Mouse (Mus musculus) ES-Bruce4 (cell line): Measurements from ENCODE around the gene Irs2. TPM values are rescaled to one million over a fixed set of nuclear protein-coding genes. Genes with fewer than 3 reads are reported as not detected.

Source experiments
- H3K27ac ChIP-seq: 2 replicates; pipeline ENCODE4 v1.5.1; 2012; ENCODE audit warnings: low read length, inconsistent platforms; ENCODE audit not compliant: insufficient read depth
- H3K27me3 ChIP-seq: 2 replicates; pipeline ENCODE4 v1.6.1; 2012; ENCODE audit warnings: mild to moderate bottlenecking, low read length, inconsistent platforms; ENCODE audit not compliant: control insufficient read depth, poor library complexity, insufficient read depth, severe bottlenecking
- H3K36me3 ChIP-seq: 2 replicates; pipeline ENCODE4 v1.6.1; 2012; ENCODE audit warnings: inconsistent platforms, mild to moderate bottlenecking, low read length, moderate library complexity; ENCODE audit not compliant: control insufficient read depth, poor library complexity, insufficient read depth, severe bottlenecking
- H3K4me1 ChIP-seq: one replicate; pipeline ENCODE4 v1.8.1; 2011; ENCODE audit warnings: low read length; ENCODE audit not compliant: control insufficient read depth, insufficient read depth
- H3K4me3 ChIP-seq: 2 replicates; pipeline ENCODE4 v1.5.1; 2011; ENCODE audit warnings: low read depth, mild to moderate bottlenecking, low read length
- H3K9ac ChIP-seq: 2 replicates; pipeline ENCODE4 v1.6.1; 2012; ENCODE audit warnings: low read depth, mild to moderate bottlenecking, inconsistent platforms; ENCODE audit not compliant: poor library complexity, severe bottlenecking
- H3K9me3 ChIP-seq: replicated peaks from 2 replicates; pipeline ENCODE4 v1.6.1; 2012; ENCODE audit warnings: mild to moderate bottlenecking, low read length, inconsistent platforms; ENCODE audit not compliant: control insufficient read depth, poor library complexity, insufficient read depth, severe bottlenecking
- CTCF ChIP-seq: IDR thresholded peaks from one replicate; pipeline ENCODE4 v1.8.1; 2011; ENCODE audit warnings: low read depth, low read length
- EP300 ChIP-seq: IDR thresholded peaks from 2 replicates; pipeline ENCODE4 v1.6.1; 2011; ENCODE audit warnings: low read depth, low read length; ENCODE audit not compliant: insufficient read depth
- POLR2A ChIP-seq: IDR thresholded peaks from one replicate; pipeline ENCODE4 v1.8.1; 2011; ENCODE audit warnings: low read length; ENCODE audit not compliant: insufficient read depth
- polyA plus RNA-seq: library from polyadenylated mRNA; stranded (reverse); fragments of >200 nt; gene quantifications from 2 replicates; pipeline ENCODE4 v1.2.4, GENCODE M21; 2011; ENCODE audit warnings: low read depth; ENCODE audit not compliant: missing spikeins, insufficient read depth, insufficient read length

Irs2 gene
- polyA plus RNA-seq, 1 experiment: 72.3 TPM

DNA sequence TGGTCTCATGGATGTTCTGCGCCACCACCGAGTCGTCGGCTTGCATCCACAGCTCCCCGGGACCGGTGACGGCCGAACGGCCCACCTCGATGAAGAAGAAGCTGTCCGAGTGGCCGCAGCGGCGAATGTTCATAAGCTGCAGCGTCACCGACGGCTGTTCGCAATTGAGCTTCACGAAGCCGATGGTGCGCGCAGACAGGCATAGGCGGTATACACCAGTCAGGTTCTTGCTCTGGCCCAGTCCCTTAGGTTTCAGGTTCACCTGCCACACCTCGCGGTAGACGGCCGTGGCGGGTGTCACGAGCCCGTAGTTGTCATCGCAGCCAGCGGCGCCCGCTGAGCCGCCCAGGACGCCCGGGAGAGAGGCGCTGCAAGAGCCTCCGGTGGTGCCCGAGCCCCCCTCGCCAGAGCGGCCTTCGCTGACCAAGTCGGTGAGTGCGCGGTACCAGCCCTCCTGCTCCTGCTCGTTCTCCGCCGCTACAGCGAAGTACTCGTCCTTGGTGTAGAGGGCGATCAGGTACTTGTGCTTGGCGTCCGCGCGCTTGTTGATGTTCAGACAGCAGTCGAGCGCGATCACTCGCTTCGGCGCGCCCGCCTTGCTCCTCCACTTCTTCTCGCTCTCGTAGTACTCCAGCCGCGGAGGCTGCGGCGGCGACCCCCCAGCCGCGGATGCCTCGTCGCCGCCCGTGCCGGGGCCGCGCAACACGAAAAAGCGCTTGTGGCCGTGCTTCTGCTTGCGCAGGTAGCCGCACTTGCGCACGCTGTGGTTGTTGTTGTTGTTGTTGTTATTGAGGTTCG lies 478 bp downstream of the Irs2 start:
- Histone ChIP-seq H3K4me3 (peak overlapping the region; percentile 72), H3K27ac (no peak overlapping the region), H3K27me3 (no peaks in the 10 kb centered on the region), H3K4me1 (no peaks in the 10 kb centered on the region), H3K9ac (peak overlapping the region; percentile 90), H3K36me3 (no peaks in the 10 kb centered on the region), H3K9me3 (no peaks in the 10 kb centered on the region)
- TF ChIP-seq POLR2A (no peak), CTCF (no peak), EP300 (no peak)

DNA sequence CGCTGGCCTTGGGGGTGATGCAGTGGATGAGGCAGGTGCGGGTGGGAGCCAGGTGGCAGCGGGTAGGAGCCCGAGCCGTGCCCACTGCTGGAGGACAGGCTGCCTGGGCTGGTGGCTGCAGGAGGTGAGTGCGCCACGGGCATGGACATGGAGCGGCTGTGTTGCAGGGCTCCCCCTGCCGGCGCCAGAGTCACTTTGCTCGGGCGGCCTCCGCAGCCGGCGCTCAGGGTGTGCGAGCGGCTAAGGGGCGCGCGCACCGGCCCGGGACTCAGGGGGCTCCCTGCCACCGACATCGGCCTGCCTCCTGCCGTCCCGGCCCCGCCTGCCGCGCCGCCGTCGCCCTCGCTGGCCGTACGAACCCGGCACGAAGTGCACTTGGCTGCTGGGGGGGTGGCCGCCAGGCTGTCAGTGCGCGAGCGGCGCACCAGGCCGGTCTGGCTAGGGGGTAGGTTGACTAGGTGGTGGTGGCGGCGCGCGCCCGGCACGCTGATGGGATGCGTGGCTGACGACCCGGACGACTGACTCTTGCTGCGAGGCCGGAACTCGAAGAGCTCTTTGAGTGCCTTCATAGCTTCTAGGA lies 1.2 kb downstream of the Irs2 start:
- Histone ChIP-seq H3K27ac (no peak overlapping the region), H3K36me3 (no peaks in the 10 kb centered on the region; the same call in 1 of the 2 replicates), H3K27me3 (no peaks in the 10 kb centered on the region), H3K9ac (peak overlapping the region; percentile 90), H3K4me3 (peak overlapping the region; percentile 72), H3K4me1 (no peaks in the 10 kb centered on the region), H3K9me3 (no peaks in the 10 kb centered on the region)
- TF ChIP-seq POLR2A (no peak), EP300 (0 out of 2 replicates have a peak, but pooled peaks have one; percentile 19), CTCF (peak; percentile 71)

DNA sequence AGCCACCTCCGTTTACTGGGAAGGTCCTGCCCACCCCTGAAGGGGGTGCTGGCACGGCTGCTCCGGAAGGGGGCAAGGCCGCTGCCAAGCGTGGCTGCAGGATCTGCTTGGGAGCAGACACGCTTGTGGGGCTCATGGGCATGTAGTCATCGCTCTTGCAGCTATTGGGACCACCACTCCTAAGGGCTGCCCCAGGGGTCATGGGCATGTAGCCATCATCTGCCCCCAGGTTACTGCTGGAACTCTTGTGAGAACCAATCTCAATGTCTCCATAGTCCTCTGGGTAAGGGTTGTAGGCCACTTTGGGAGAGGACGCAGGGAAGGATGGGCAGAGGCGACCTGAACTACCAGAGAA lies 2.0 kb downstream of the Irs2 start:
- no peak for TF ChIP-seq EP300
- TF ChIP-seq CTCF: no peak
- TF ChIP-seq POLR2A: no peak
- Histone ChIP-seq H3K27ac (no peak overlapping the region), H3K9me3 (no peaks in the 10 kb centered on the region), H3K36me3 (no peaks in the 10 kb centered on the region; the same call in 1 of the 2 replicates), H3K4me3 (peak overlapping the region; percentile 61), H3K4me1 (peaks cover 1% of the 10 kb centered on the region), H3K9ac (peak overlapping the region; percentile 90), H3K27me3 (no peaks in the 10 kb centered on the region)

DNA sequence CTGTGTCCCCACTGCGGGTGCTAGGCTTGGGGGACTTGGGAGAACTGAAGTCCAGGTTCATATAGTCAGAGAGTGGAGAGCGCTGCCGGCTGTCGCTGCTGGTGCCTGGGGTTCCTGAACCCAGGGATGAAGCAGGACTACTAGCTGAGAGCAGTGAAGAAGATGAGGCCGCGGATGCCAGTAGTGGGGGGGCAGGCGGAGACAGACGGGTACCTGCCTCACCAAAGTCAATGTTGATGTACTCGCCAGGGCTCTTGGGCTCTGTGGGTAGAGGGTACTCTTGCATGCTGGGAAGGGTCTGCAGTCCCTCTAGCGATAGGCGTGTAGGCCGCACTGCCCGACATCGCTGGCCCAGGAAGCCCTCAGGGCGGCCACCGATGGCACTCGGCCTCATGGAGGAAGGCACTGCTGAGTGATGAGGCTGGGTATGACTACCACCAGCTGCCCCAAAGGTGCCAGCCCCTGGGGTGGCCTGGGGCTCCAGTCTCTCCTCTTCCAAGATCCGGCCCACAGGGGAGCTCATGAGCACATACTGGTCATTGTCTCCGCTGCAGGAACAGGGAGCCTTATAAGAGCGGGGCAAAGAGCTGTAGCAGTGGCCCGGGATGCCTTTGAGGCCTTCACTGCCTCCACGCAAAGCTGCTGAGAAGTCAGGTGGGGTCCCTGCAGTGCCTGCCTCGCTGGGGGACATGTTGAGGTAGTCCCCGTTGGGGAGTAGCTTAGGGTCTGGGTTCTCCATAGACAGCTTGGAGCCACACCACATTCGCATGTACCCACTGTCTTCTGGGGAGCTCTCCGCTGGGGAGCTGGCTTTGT lies 2.6 kb downstream of the Irs2 start:
- H3K4me3 ChIP-seq: peak overlapping the region; percentile 48
- H3K36me3 ChIP-seq: no peaks in the 10 kb centered on the region; the same call in 1 of the 2 replicates
- no peak overlapping the region for H3K27ac ChIP-seq
- H3K9ac ChIP-seq: peak overlapping the region; percentile 90
- H3K4me1 ChIP-seq: peaks cover 2% of the 10 kb centered on the region
- no peaks in the 10 kb centered on the region for H3K9me3 ChIP-seq
- TF ChIP-seq POLR2A (no peak), EP300 (no peak), CTCF (no peak)
- no peaks in the 10 kb centered on the region for H3K27me3 ChIP-seq

DNA sequence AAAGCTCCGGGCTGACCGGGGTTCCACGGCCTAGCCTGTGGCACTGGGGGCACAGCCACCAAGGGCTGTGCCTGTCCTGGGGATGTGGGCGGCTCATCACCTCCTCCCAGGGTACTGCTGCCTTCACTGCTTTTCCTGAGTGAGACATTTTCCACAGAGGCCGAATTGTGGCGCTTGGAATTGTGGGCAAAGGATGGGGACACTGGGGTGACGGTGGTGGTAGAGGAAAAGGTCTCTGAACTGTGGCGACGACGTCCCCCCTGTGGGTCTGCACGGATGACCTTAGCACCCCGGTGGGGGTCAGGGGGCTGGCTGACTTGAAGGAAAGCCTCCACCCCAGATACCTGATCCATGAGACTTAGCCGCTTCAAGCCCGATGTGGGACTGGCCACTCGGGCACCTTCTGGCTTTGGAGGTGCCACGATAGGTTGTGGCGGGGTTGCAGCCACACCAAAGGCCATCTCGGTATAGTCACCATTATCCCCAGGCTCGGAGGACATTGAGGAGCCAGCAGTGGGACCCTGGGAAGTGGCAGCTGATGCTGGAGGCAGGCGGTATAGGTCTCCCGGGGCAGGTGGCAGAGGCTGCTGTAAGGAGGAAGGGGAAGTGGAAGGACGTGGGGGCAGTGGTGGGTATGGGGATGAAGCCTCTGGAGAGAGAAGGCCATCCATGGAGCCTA lies 3.3 kb downstream of the Irs2 start:
- Histone ChIP-seq H3K27ac (no peak overlapping the region), H3K9ac (peak overlapping the region; percentile 90), H3K36me3 (no peaks in the 10 kb centered on the region; the same call in 1 of the 2 replicates), H3K27me3 (no peaks in the 10 kb centered on the region), H3K9me3 (no peaks in the 10 kb centered on the region), H3K4me3 (peak overlapping the region; percentile 48), H3K4me1 (peaks cover 2% of the 10 kb centered on the region)
- TF ChIP-seq EP300 (no peak), POLR2A (no peak), CTCF (no peak)
